In genomic region chr12:108829636-108830035, GRCm38 (mm10) we compare ENCODE assay signal across 23 mouse cellular contexts. TPM values are rescaled to one million over a fixed set of nuclear protein-coding genes. Genes with fewer than 3 reads are reported as not detected.
A peak's percentile ranks its signal among the peaks of the same experiment; 100 is the strongest.
DNase-seq lines count a peak whose midpoint lies in the region; ATAC-seq lines count a peak whose summit lies in the region.
"Had no signal": no experiment of that assay in that cellular context is flagged by ENCODE, and none has a peak within 500 bp of the region (broad histone marks: within the 10 kb centered on the region; RNA-seq: fewer than 3 reads in every experiment).

No protein-coding gene starts in this region.

- no peak overlapping the region for H3K4me3 ChIP-seq in hindbrain, embryonic 16.5 days (ENCODE audit: low read length)
- H3K4me3 ChIP-seq: embryonic facial prominence, embryonic 15.5 days; heart, adult 2 months; heart, embryonic 13.5 days; hindbrain, embryonic 13.5 days; limb, embryonic 13.5 days; liver, embryonic 12.5 days; midbrain, embryonic 15.5 days; neural tube, embryonic 12.5 days had no signal

- H3K27ac ChIP-seq in hindbrain, embryonic 16.5 days (ENCODE audit: low read depth, low read length) = no peak overlapping the region; the same call in 1 of the 2 replicates
- H3K27ac ChIP-seq: embryonic facial prominence, embryonic 15.5 days; heart, adult 2 months; heart, embryonic 13.5 days; hindbrain, embryonic 13.5 days; limb, embryonic 13.5 days; liver, embryonic 12.5 days; midbrain, embryonic 15.5 days; neural tube, embryonic 12.5 days had no signal

- H3K4me1 ChIP-seq in hindbrain, embryonic 16.5 days (ENCODE audit: control insufficient read depth, insufficient read depth, low read depth, low read length) = peaks cover 18% of the 10 kb centered on the region

- 0 out of 2 replicates have a peak, but pooled peaks cover 7% of the 10 kb centered on the region for H3K36me3 ChIP-seq in hindbrain, embryonic 16.5 days (ENCODE audit: control insufficient read depth, insufficient read depth, low read length)
- H3K36me3 ChIP-seq: midbrain, embryonic 15.5 days had no signal

- peak; percentile 39 for DNase-seq in cerebellum, adult 9-11 months
- no peak for DNase-seq in cerebellum, adult 11 months
- DNase-seq in kidney, postnatal 36 days = peak; percentile 23 to 31
- no peak for DNase-seq in kidney, postnatal 4 days
- peak; percentile 27 for DNase-seq in R1 (ENCODE audit: low read depth, low spot score)
- peak; percentile 50 to 68 for DNase-seq in adrenal gland, postnatal 36 days
- DNase-seq: cerebellum, adult 8-10 months; gastrocnemius, postnatal 14 days; heart, adult 2 months; heart, postnatal 14 days; layer of hippocampus, adult 9-11 months; lung, adult 18-20 months; right cerebral cortex, postnatal 14 days; thymus, postnatal 14 days had no signal

- H3K27me3 ChIP-seq in hindbrain, embryonic 16.5 days (replicated peaks; ENCODE audit: control insufficient read depth, insufficient read depth, low read length) = no peaks in the 10 kb centered on the region
- H3K27me3 ChIP-seq: embryonic facial prominence, embryonic 15.5 days; heart, embryonic 13.5 days; limb, embryonic 13.5 days; midbrain, embryonic 15.5 days; neural tube, embryonic 12.5 days had no signal

- no peak for ATAC-seq in hindbrain, embryonic 16.5 days
- ATAC-seq: forebrain, embryonic 16.5 days; liver, embryonic 12.5 days; midbrain, embryonic 15.5 days had no signal

- H3K4me2 ChIP-seq in hindbrain, embryonic 16.5 days (ENCODE audit: low read length) = no peak overlapping the region
- H3K4me2 ChIP-seq: embryonic facial prominence, embryonic 15.5 days; heart, embryonic 13.5 days; hindbrain, embryonic 13.5 days; limb, embryonic 13.5 days; liver, embryonic 12.5 days; midbrain, embryonic 15.5 days; neural tube, embryonic 12.5 days had no signal

- H3K9ac ChIP-seq in hindbrain, embryonic 16.5 days (ENCODE audit: low read depth, low read length) = no peak overlapping the region
- H3K9ac ChIP-seq: embryonic facial prominence, embryonic 15.5 days; heart, embryonic 13.5 days; hindbrain, embryonic 13.5 days; limb, embryonic 13.5 days; liver, embryonic 12.5 days; midbrain, embryonic 15.5 days; neural tube, embryonic 12.5 days had no signal

- 82% methylated on average over 5 of the region's 5 CpGs for WGBS in hindbrain, embryonic 16.5 days

- H3K9me3 ChIP-seq in hindbrain, embryonic 16.5 days (ENCODE audit: control insufficient read depth, low read length) = no peaks in the 10 kb centered on the region
- H3K9me3 ChIP-seq: embryonic facial prominence, embryonic 15.5 days; heart, embryonic 13.5 days; hindbrain, embryonic 13.5 days; limb, embryonic 13.5 days; midbrain, embryonic 15.5 days; neural tube, embryonic 12.5 days had no signal

RNA-seq across cellular contexts. Expression of gene Slc25a29, which starts 6.0 kb away (rescaled TPM):
- 10 to 100 TPM; 13.6 to 19.5 TPM for total RNA-seq in adrenal gland, postnatal 36 days (2021)
- 18.2 and 19.6 TPM in 2 replicates for polyA plus RNA-seq in hindbrain, embryonic 16.5 days (2015; fragmentation: Nextera tagmentation; extraction: Ambion mirVana)

RNA-seq across cellular contexts. Expression of gene Slc25a47, which starts 6.2 kb away (rescaled TPM):
- 10 to 100 TPM; 11.2 to 13.5 TPM for total RNA-seq in adrenal gland, postnatal 36 days (2021)
- polyA plus RNA-seq in hindbrain, embryonic 16.5 days (2015; fragmentation: Nextera tagmentation; extraction: Ambion mirVana) = 6.4 and 7.3 TPM in 2 replicates

RNA-seq across cellular contexts. Expression of gene Yy1, which starts 36.9 kb away (rescaled TPM):
- 10 to 100 TPM; 69.4 to 84.1 TPM for total RNA-seq in adrenal gland, postnatal 36 days (2021)
- 9.7 and 9.8 TPM in 2 replicates for polyA plus RNA-seq in hindbrain, embryonic 16.5 days (2015; fragmentation: Nextera tagmentation; extraction: Ambion mirVana)

Comparison
In these comparisons a context has a peak if more than half of its experiments do, and no peak if none do; other contexts are left out.
1. DNase-seq: peak in cerebellum, adult 9-11 months (single experiment), kidney, postnatal 36 days (2 of 2), R1 (single experiment) and adrenal gland, postnatal 36 days (2 of 2); none in cerebellum, adult 11 months (single experiment) and kidney, postnatal 4 days (0 of 2).